Mouse (Mus musculus): Measurements from ENCODE around the gene Cnmd. TPM values are rescaled to one million over a fixed set of nuclear protein-coding genes. Genes with fewer than 3 reads are reported as not detected.

Cnmd gene
- polyA plus RNA-seq (2012; rRNA removed), result not detected in 2 replicates

DNA sequence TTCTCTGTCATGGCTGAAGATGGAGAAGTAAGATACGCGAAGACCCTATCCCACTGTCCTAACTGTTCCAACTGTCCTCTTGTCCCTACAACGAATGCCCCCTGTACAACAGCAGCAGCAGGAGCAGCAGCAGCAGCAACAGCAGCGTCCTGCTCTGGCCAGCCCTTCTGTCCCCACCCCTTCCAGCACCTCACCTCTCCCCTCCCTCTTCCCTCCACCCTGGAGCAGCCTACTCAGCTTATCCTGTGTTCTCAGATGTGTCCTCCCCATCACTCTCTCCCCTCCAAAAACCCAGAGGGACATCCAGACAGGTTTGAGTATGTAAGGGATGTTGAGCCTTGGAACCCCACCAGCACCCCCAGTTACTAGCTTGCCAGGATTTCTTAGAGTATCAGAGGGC lies at the start of gene Cnmd:
TSS of gene Cnmd (minus strand) at position 170 of the 400 bp plus-strand sequence.

Other genes starting within 250 kb of the Cnmd start
- gene Kbtbd7, start 235.7 kb downstream of the Cnmd start, polyA plus RNA-seq (2012; rRNA removed), result 4.6 and 5.0 TPM in 2 replicates
- 0.58 and 0.90 TPM in 2 replicates for gene Kbtbd6, start 210.3 kb downstream of the Cnmd start, polyA plus RNA-seq (2012; rRNA removed)
- gene Elf1, start 181.0 kb downstream of the Cnmd start, polyA plus RNA-seq (2012; rRNA removed), result 16.5 and 17.6 TPM in 2 replicates
- gene Wbp4, start 180.7 kb downstream of the Cnmd start, polyA plus RNA-seq (2012; rRNA removed), result 3.2 and 3.9 TPM in 2 replicates
- 2.9 and 4.3 TPM in 2 replicates for gene Sugt1, start 74.5 kb downstream of the Cnmd start, polyA plus RNA-seq (2012; rRNA removed)
- gene Pcdh8, start 109.1 kb upstream of the Cnmd start, polyA plus RNA-seq (2012; rRNA removed), result not detected in 2 replicates